Mouse (Mus musculus) bone marrow macrophage, adult 2 months (primary cell): ENCODE measurements around the gene Gdf2.

Experiments
- CTCF ChIP-seq: IDR thresholded peaks from 2 replicates; pipeline ENCODE4 v1.5.1; 2012; ENCODE audit warnings: low read depth, mild to moderate bottlenecking, low read length, moderate library complexity
- POLR2A ChIP-seq: IDR thresholded peaks from 2 replicates; pipeline ENCODE4 v1.6.1; 2012; ENCODE audit warnings: mild to moderate bottlenecking, low read depth, low read length, borderline replicate concordance

DNA sequence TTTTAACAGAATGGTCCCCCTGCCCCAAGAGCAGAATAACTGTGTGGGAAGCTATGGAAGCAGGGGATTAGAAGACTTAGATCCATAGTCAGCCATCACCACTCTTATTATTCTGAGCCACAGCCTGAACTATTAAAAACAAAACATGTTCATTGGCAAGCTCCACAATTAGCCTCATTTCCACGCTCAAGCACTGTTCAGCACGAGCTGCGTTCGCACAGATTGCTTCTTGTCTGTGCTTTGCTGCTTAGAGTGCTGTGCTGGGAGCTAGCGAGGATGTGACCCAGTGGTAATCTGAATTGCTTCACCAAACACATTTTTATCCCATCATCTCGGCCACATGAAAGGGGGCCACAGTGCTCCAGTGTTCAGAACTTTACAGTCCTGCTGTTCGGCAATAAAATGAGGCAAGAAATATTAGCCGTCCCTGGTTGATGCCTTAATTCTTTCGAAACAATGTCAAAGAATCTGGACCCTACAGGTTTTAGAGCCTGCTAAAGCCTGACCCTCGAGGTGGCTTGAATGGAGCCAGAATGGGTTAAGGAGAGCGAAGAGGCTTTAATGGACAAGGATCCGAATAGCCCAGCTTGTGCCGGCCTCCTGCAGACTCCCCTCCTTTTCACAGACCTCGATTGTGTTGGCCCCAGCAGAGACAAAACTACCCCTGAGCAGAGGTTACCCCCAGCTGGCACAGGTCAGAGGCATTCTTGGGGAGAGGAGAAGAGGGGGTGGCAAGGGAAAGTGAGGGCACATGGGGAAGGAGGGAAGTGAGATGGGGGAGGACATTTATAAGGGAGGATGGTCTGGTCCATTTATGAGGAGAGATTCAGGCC, 19.9 kb upstream of the Gdf2 start:
- TF ChIP-seq CTCF (no peak), POLR2A (no peak)
